Mouse (Mus musculus): ENCODE results near the gene Dnajb8. TPM values are rescaled to one million over a fixed set of nuclear protein-coding genes. Genes with fewer than 3 reads are reported as not detected.
A peak's percentile ranks its signal among the peaks of the same experiment; 100 is the strongest.

Dnajb8 gene
- polyA plus RNA-seq, 1 experiment from 2014 or later = not detected

- Histone ChIP-seq H3K9me3 (no peaks in the 10 kb centered on the region), H3K27me3 (peaks cover 33% of the 10 kb centered on the region), H3K36me3 (no peaks in the 10 kb centered on the region), H3K9ac (no peak overlapping the region), H3K4me2 (no peak overlapping the region), H3K4me1 (peaks cover 3% of the 10 kb centered on the region; the same call in 1 of the 2 replicates), H3K4me3 (no peak overlapping the region), H3K27ac (no peak overlapping the region)
- ATAC-seq (ENCODE audit: borderline replicate concordance, extremely low read depth, low FRiP score, low TSS enrichment) = no peak
- 54% methylated on average over 3 of the region's 3 CpGs for WGBS
Observed at GRCm38 (mm10) chr6:88210182-88210581, 11.9 kb upstream of the Dnajb8 start.

- WGBS = 40% methylated on average over 6 of the region's 6 CpGs
- Histone ChIP-seq H3K4me1 (no peaks in the 10 kb centered on the region), H3K27me3 (no peaks in the 10 kb centered on the region), H3K4me2 (no peak overlapping the region), H3K4me3 (no peak overlapping the region), H3K27ac (no peak overlapping the region), H3K9me3 (no peaks in the 10 kb centered on the region), H3K9ac (no peak overlapping the region), H3K36me3 (no peaks in the 10 kb centered on the region)
- ATAC-seq (ENCODE audit: borderline replicate concordance, extremely low read depth, low FRiP score, low TSS enrichment) = no peak; the same call in 1 of the 2 replicates
Observed at GRCm38 (mm10) chr6:88215797-88216196, 6.3 kb upstream of the Dnajb8 start.

- Histone ChIP-seq H3K9ac (no peak overlapping the region), H3K27ac (no peak overlapping the region), H3K4me3 (no peak overlapping the region), H3K27me3 (no peaks in the 10 kb centered on the region), H3K36me3 (no peaks in the 10 kb centered on the region), H3K4me2 (no peak overlapping the region), H3K9me3 (no peaks in the 10 kb centered on the region), H3K4me1 (no peaks in the 10 kb centered on the region)
- ATAC-seq (ENCODE audit: borderline replicate concordance, extremely low read depth, low FRiP score, low TSS enrichment) = peak; percentile 31; the same call in 1 of the 2 replicates
- WGBS = 74% methylated on average over 4 of the region's 4 CpGs
Observed at GRCm38 (mm10) chr6:88216199-88216598, 5.9 kb upstream of the Dnajb8 start.

- Histone ChIP-seq H3K27ac (no peak overlapping the region), H3K36me3 (no peaks in the 10 kb centered on the region), H3K9ac (no peak overlapping the region), H3K27me3 (no peaks in the 10 kb centered on the region), H3K9me3 (no peaks in the 10 kb centered on the region), H3K4me2 (no peak overlapping the region), H3K4me3 (no peak overlapping the region), H3K4me1 (no peaks in the 10 kb centered on the region)
- WGBS = 24% methylated on average over 4 of the region's 4 CpGs
- ATAC-seq (ENCODE audit: borderline replicate concordance, extremely low read depth, low FRiP score, low TSS enrichment) = no peak
Observed at GRCm38 (mm10) chr6:88219094-88219493, 3.0 kb upstream of the Dnajb8 start.

- H3K36me3 ChIP-seq = no peaks in the 10 kb centered on the region
- H3K4me1 ChIP-seq = no peaks in the 10 kb centered on the region
- no peak for ATAC-seq (ENCODE audit: borderline replicate concordance, extremely low read depth, low FRiP score, low TSS enrichment)
- no peak overlapping the region for H3K4me2 ChIP-seq
- peaks cover 5% of the 10 kb centered on the region; the same call in 1 of the 2 replicates for H3K27me3 ChIP-seq
- no peak overlapping the region for H3K9ac ChIP-seq
- no peak overlapping the region for H3K27ac ChIP-seq
- H3K4me3 ChIP-seq = no peak overlapping the region
- WGBS = 28% methylated on average over 5 of the region's 5 CpGs
- no peaks in the 10 kb centered on the region for H3K9me3 ChIP-seq
Observed at GRCm38 (mm10) chr6:88226570-88226994, 4.5 kb downstream of the Dnajb8 start.

- no peak overlapping the region for H3K4me2 ChIP-seq
- no peaks in the 10 kb centered on the region for H3K36me3 ChIP-seq
- H3K9ac ChIP-seq = no peak overlapping the region
- H3K27ac ChIP-seq = no peak overlapping the region
- no peak overlapping the region for H3K4me3 ChIP-seq
- H3K27me3 ChIP-seq = peaks cover 5% of the 10 kb centered on the region; the same call in 1 of the 2 replicates
- no peak for ATAC-seq (ENCODE audit: borderline replicate concordance, extremely low read depth, low FRiP score, low TSS enrichment)
- no peaks in the 10 kb centered on the region for H3K4me1 ChIP-seq
- WGBS = 62% methylated on average over 7 of the region's 7 CpGs
- H3K9me3 ChIP-seq = no peaks in the 10 kb centered on the region
Observed at GRCm38 (mm10) chr6:88227537-88227936, 5.5 kb downstream of the Dnajb8 start.

GRCm38 (mm10) chr6:88229221-88229620 is 7.2 kb downstream of the Dnajb8 start:
- no peak overlapping the region for H3K27ac ChIP-seq
- H3K9ac ChIP-seq = no peak overlapping the region
- peaks cover 11% of the 10 kb centered on the region for H3K4me1 ChIP-seq
- no peaks in the 10 kb centered on the region for H3K9me3 ChIP-seq
- no peak for ATAC-seq (ENCODE audit: borderline replicate concordance, extremely low read depth, low FRiP score, low TSS enrichment)
- H3K4me3 ChIP-seq = no peak overlapping the region
- no peaks in the 10 kb centered on the region for H3K36me3 ChIP-seq
- 84% methylated on average over 12 of the region's 12 CpGs for WGBS
- no peak overlapping the region for H3K4me2 ChIP-seq
- peaks cover 11% of the 10 kb centered on the region for H3K27me3 ChIP-seq

- H3K9me3 ChIP-seq = no peaks in the 10 kb centered on the region
- H3K4me2 ChIP-seq = no peak overlapping the region
- H3K27me3 ChIP-seq = peaks cover 24% of the 10 kb centered on the region
- WGBS = 63% methylated on average over 7 of the region's 7 CpGs
- no peak overlapping the region for H3K27ac ChIP-seq
- no peak overlapping the region for H3K9ac ChIP-seq
- no peak overlapping the region for H3K4me3 ChIP-seq
- ATAC-seq (ENCODE audit: borderline replicate concordance, extremely low read depth, low FRiP score, low TSS enrichment) = no peak
- H3K4me1 ChIP-seq = peaks cover 29% of the 10 kb centered on the region
- no peaks in the 10 kb centered on the region for H3K36me3 ChIP-seq
Observed at GRCm38 (mm10) chr6:88231821-88232220, 9.8 kb downstream of the Dnajb8 start.

- ATAC-seq (ENCODE audit: borderline replicate concordance, extremely low read depth, low FRiP score, low TSS enrichment) = no peak
- Histone ChIP-seq H3K4me2 (no peak overlapping the region), H3K36me3 (no peaks in the 10 kb centered on the region), H3K4me3 (no peak overlapping the region), H3K27me3 (peaks cover 24% of the 10 kb centered on the region), H3K27ac (no peak overlapping the region), H3K9me3 (no peaks in the 10 kb centered on the region), H3K9ac (no peak overlapping the region), H3K4me1 (peaks cover 29% of the 10 kb centered on the region)
- WGBS = 53% methylated on average over 6 of the region's 6 CpGs
Observed at GRCm38 (mm10) chr6:88232221-88232620, 10.2 kb downstream of the Dnajb8 start.

- 0 out of 2 replicates have a peak overlapping the region, but pooled peaks have one; percentile 19 for H3K27ac ChIP-seq
- H3K4me3 ChIP-seq = no peak overlapping the region
- WGBS = 57% methylated on average over 8 of the region's 8 CpGs
- H3K9ac ChIP-seq = no peak overlapping the region
- H3K9me3 ChIP-seq = no peaks in the 10 kb centered on the region
- peaks cover 28% of the 10 kb centered on the region for H3K27me3 ChIP-seq
- H3K4me1 ChIP-seq = peaks cover 29% of the 10 kb centered on the region
- H3K4me2 ChIP-seq = no peak overlapping the region
- ATAC-seq (ENCODE audit: borderline replicate concordance, extremely low read depth, low FRiP score, low TSS enrichment) = no peak
- H3K36me3 ChIP-seq = no peaks in the 10 kb centered on the region
Observed at GRCm38 (mm10) chr6:88233996-88234395, 11.9 kb downstream of the Dnajb8 start.

GRCm38 (mm10) chr6:88235461-88235860 is 13.4 kb downstream of the Dnajb8 start:
- H3K9ac ChIP-seq = no peak overlapping the region
- no peaks in the 10 kb centered on the region for H3K36me3 ChIP-seq
- H3K9me3 ChIP-seq = no peaks in the 10 kb centered on the region
- H3K27ac ChIP-seq = no peak overlapping the region
- H3K4me1 ChIP-seq = peaks cover 29% of the 10 kb centered on the region
- H3K27me3 ChIP-seq = peaks cover 25% of the 10 kb centered on the region
- H3K4me3 ChIP-seq = no peak overlapping the region
- no peak overlapping the region for H3K4me2 ChIP-seq
- 28% methylated on average over 8 of the region's 8 CpGs for WGBS
- ATAC-seq (ENCODE audit: borderline replicate concordance, extremely low read depth, low FRiP score, low TSS enrichment) = no peak

GRCm38 (mm10) chr6:88235983-88236382 is 13.9 kb downstream of the Dnajb8 start:
- WGBS = 2% methylated on average over 17 of the region's 17 CpGs
- H3K9ac ChIP-seq = no peak overlapping the region
- peaks cover 29% of the 10 kb centered on the region for H3K4me1 ChIP-seq
- ATAC-seq (ENCODE audit: borderline replicate concordance, extremely low read depth, low FRiP score, low TSS enrichment) = no peak
- peak overlapping the region; percentile 31 for H3K4me2 ChIP-seq
- H3K36me3 ChIP-seq = no peaks in the 10 kb centered on the region
- H3K27ac ChIP-seq = no peak overlapping the region
- peaks cover 25% of the 10 kb centered on the region for H3K27me3 ChIP-seq
- no peaks in the 10 kb centered on the region for H3K9me3 ChIP-seq
- H3K4me3 ChIP-seq = no peak overlapping the region

GRCm38 (mm10) chr6:88236513-88236912 is 14.4 kb downstream of the Dnajb8 start:
- 14% methylated on average over 7 of the region's 7 CpGs for WGBS
- Histone ChIP-seq H3K4me1 (peaks cover 29% of the 10 kb centered on the region), H3K9me3 (no peaks in the 10 kb centered on the region), H3K36me3 (no peaks in the 10 kb centered on the region), H3K27ac (no peak overlapping the region), H3K9ac (no peak overlapping the region), H3K27me3 (peaks cover 25% of the 10 kb centered on the region), H3K4me2 (peak overlapping the region; percentile 31; the same call in 1 of the 2 replicates), H3K4me3 (no peak overlapping the region)
- peak; percentile 35; the same call in 1 of the 2 replicates for ATAC-seq (ENCODE audit: borderline replicate concordance, extremely low read depth, low FRiP score, low TSS enrichment)

Data from lung, embryonic 15.5 days (tissue).